Mouse (Mus musculus) midbrain, embryonic 15.5 days (tissue): ENCODE measurements around the gene Ptprm. TPM values are rescaled to one million over a fixed set of nuclear protein-coding genes. Genes with fewer than 3 reads are reported as not detected.

Experiments
- ATAC-seq: fragments of 200-750 bp; cut with Nextera tagmentation; replicated peaks from 2 replicates; pipeline ENCODE4 v1.8.0; 2017; ENCODE audit warnings: moderate TSS enrichment
- H3K27ac ChIP-seq: fragments of 300-500 bp; sonication (generic); 2 replicates; pipeline ENCODE4 v1.5.1; 2015; ENCODE audit warnings: mild to moderate bottlenecking, inconsistent platforms
- H3K27me3 ChIP-seq: fragments of 300-500 bp; sonication (generic); replicated peaks from 2 replicates; pipeline ENCODE4 v1.6.1; 2015; ENCODE audit warnings: inconsistent platforms
- H3K36me3 ChIP-seq: fragments of 300-500 bp; sonication (generic); replicated peaks from 2 replicates; pipeline ENCODE4 v1.6.1; 2015; ENCODE audit warnings: inconsistent platforms
- H3K4me1 ChIP-seq: fragments of 300-500 bp; sonication (generic); 2 replicates; pipeline ENCODE4 v1.6.1; 2015; ENCODE audit warnings: inconsistent platforms
- H3K4me2 ChIP-seq: fragments of 300-500 bp; sonication (generic); 2 replicates; pipeline ENCODE4 v1.6.1; 2015; ENCODE audit warnings: inconsistent platforms, mild to moderate bottlenecking, moderate library complexity
- H3K4me3 ChIP-seq: fragments of 300-500 bp; sonication (generic); 2 replicates; pipeline ENCODE4 v1.5.1; 2015; ENCODE audit warnings: mild to moderate bottlenecking, inconsistent platforms
- H3K9ac ChIP-seq: fragments of 300-500 bp; sonication (generic); 2 replicates; pipeline ENCODE4 v1.6.1; 2015; ENCODE audit warnings: mild to moderate bottlenecking, inconsistent platforms
- H3K9me3 ChIP-seq: fragments of 300-500 bp; sonication (generic); 2 replicates; pipeline ENCODE4 v1.6.1; 2016; ENCODE audit warnings: inconsistent platforms
- WGBS: fragments of 180-500 bp; shearing (Covaris S2); methylation state at CpG from one replicate; pipeline ENCODE4 v1.1.7; 2015; ENCODE audit warnings: mixed read lengths; 5-methylcytosine and 5-hydroxymethylcytosine counted together
- polyA plus RNA-seq: library from polyadenylated mRNA; unstranded; fragments of >200 nt; fragmentation: Nextera tagmentation; extraction: Ambion mirVana; gene quantifications from 2 replicates; pipeline ENCODE4 v1.2.1, GENCODE M21; 2015

The Ptprm gene
- polyA plus RNA-seq, 1 experiment from 2014 or later: 21.8 TPM

- Histone ChIP-seq H3K27ac (0 out of 2 replicates have a peak overlapping the region, but pooled peaks have one; percentile 6), H3K9me3 (no peaks in the 10 kb centered on the region), H3K9ac (no peak overlapping the region), H3K4me2 (no peak overlapping the region), H3K4me3 (no peak overlapping the region), H3K4me1 (peaks cover 15% of the 10 kb centered on the region), H3K36me3 (no peaks in the 10 kb centered on the region), H3K27me3 (no peaks in the 10 kb centered on the region)
- ATAC-seq: 0 out of 2 replicates have a peak, but pooled peaks have one; percentile 40
- WGBS: 68% methylated on average over 6 of the region's 6 CpGs
Observed at GRCm38 (mm10) chr17:67073139-67073538, 281.1 kb downstream of the Ptprm start.

- no peak overlapping the region for H3K9ac ChIP-seq
- peak; percentile 89 for ATAC-seq
- WGBS: 55% methylated on average over 7 of the region's 7 CpGs
- H3K27ac ChIP-seq: no peak overlapping the region
- H3K27me3 ChIP-seq: no peaks in the 10 kb centered on the region
- H3K4me1 ChIP-seq: peaks cover 15% of the 10 kb centered on the region
- H3K36me3 ChIP-seq: no peaks in the 10 kb centered on the region
- H3K9me3 ChIP-seq: no peaks in the 10 kb centered on the region
- H3K4me3 ChIP-seq: no peak overlapping the region
- no peak overlapping the region for H3K4me2 ChIP-seq
Observed at GRCm38 (mm10) chr17:67071231-67072009, 282.8 kb downstream of the Ptprm start.

- H3K36me3 ChIP-seq: no peaks in the 10 kb centered on the region
- no peaks in the 10 kb centered on the region for H3K9me3 ChIP-seq
- H3K9ac ChIP-seq: no peak overlapping the region
- ATAC-seq: 0 out of 2 replicates have a peak, but pooled peaks have one; percentile 24
- H3K27me3 ChIP-seq: no peaks in the 10 kb centered on the region
- H3K4me3 ChIP-seq: no peak overlapping the region
- H3K4me1 ChIP-seq: no peaks in the 10 kb centered on the region
- no peak overlapping the region for H3K27ac ChIP-seq
- H3K4me2 ChIP-seq: no peak overlapping the region
- 70% methylated on average over 5 of the region's 5 CpGs for WGBS
Observed at GRCm38 (mm10) chr17:67063611-67064010, 290.6 kb downstream of the Ptprm start.

- peaks cover 4% of the 10 kb centered on the region; the same call in 1 of the 2 replicates for H3K4me1 ChIP-seq
- WGBS: 94% methylated on average over 6 of the region's 6 CpGs
Observed at GRCm38 (mm10) chr17:67055681-67056080, 298.6 kb downstream of the Ptprm start.

GRCm38 (mm10) chr17:67054202-67054601 is 300.1 kb downstream of the Ptprm start:
- no peaks in the 10 kb centered on the region for H3K36me3 ChIP-seq
- 0 out of 2 replicates have a peak, but pooled peaks cover 2% of the 10 kb centered on the region for H3K27me3 ChIP-seq
- H3K27ac ChIP-seq: no peak overlapping the region
- no peak overlapping the region for H3K4me2 ChIP-seq
- peaks cover 4% of the 10 kb centered on the region; the same call in 1 of the 2 replicates for H3K4me1 ChIP-seq
- ATAC-seq: no peak
- no peaks in the 10 kb centered on the region for H3K9me3 ChIP-seq
- 67% methylated on average over 10 of the region's 10 CpGs for WGBS
- no peak overlapping the region for H3K9ac ChIP-seq
- H3K4me3 ChIP-seq: no peak overlapping the region

More at GRCm38 (mm10) chr17:67055681-67056080, 298.6 kb downstream of the Ptprm start:
- no peaks in the 10 kb centered on the region for H3K9me3 ChIP-seq
- ATAC-seq: no peak
- no peak overlapping the region for H3K4me3 ChIP-seq
- 0 out of 2 replicates have a peak, but pooled peaks cover 2% of the 10 kb centered on the region for H3K27me3 ChIP-seq
- H3K4me2 ChIP-seq: no peak overlapping the region
- H3K9ac ChIP-seq: no peak overlapping the region
- H3K27ac ChIP-seq: no peak overlapping the region
- no peaks in the 10 kb centered on the region for H3K36me3 ChIP-seq

GRCm38 (mm10) chr17:67052624-67053314 is 301.5 kb downstream of the Ptprm start:
- no peaks in the 10 kb centered on the region for H3K36me3 ChIP-seq
- H3K27me3 ChIP-seq: 0 out of 2 replicates have a peak, but pooled peaks cover 2% of the 10 kb centered on the region
- no peaks in the 10 kb centered on the region for H3K9me3 ChIP-seq
- no peak overlapping the region for H3K4me2 ChIP-seq
- H3K9ac ChIP-seq: no peak overlapping the region
- H3K27ac ChIP-seq: no peak overlapping the region
- 48% methylated on average over 11 of the region's 11 CpGs for WGBS
- no peak overlapping the region for H3K4me3 ChIP-seq
- no peak for ATAC-seq
- H3K4me1 ChIP-seq: peaks cover 4% of the 10 kb centered on the region

GRCm38 (mm10) chr17:67047697-67048096 is 306.6 kb downstream of the Ptprm start:
- peak overlapping the region; percentile 20; the same call in 1 of the 2 replicates for H3K9ac ChIP-seq
- peak overlapping the region; percentile 53 for H3K27ac ChIP-seq
- peaks cover 5% of the 10 kb centered on the region; the same call in 1 of the 2 replicates for H3K4me1 ChIP-seq
- peak overlapping the region; percentile 20 for H3K4me3 ChIP-seq
- peak; percentile 70 for ATAC-seq
- H3K9me3 ChIP-seq: no peaks in the 10 kb centered on the region
- H3K27me3 ChIP-seq: no peaks in the 10 kb centered on the region
- 34% methylated on average over 4 of the region's 4 CpGs for WGBS
- H3K4me2 ChIP-seq: peak overlapping the region; percentile 34
- H3K36me3 ChIP-seq: no peaks in the 10 kb centered on the region

GRCm38 (mm10) chr17:67038558-67038957 is 315.7 kb downstream of the Ptprm start:
- H3K27ac ChIP-seq: no peak overlapping the region
- no peaks in the 10 kb centered on the region for H3K36me3 ChIP-seq
- no peak overlapping the region for H3K4me3 ChIP-seq
- no peaks in the 10 kb centered on the region for H3K4me1 ChIP-seq
- H3K27me3 ChIP-seq: no peaks in the 10 kb centered on the region
- no peak overlapping the region for H3K9ac ChIP-seq
- 83% methylated on average over 6 of the region's 6 CpGs for WGBS
- no peak for ATAC-seq
- H3K4me2 ChIP-seq: no peak overlapping the region
- H3K9me3 ChIP-seq: no peaks in the 10 kb centered on the region

GRCm38 (mm10) chr17:67033547-67033946 is 320.7 kb downstream of the Ptprm start:
- no peaks in the 10 kb centered on the region for H3K9me3 ChIP-seq
- no peak overlapping the region for H3K4me3 ChIP-seq
- 85% methylated on average over 3 of the region's 3 CpGs for WGBS

GRCm38 (mm10) chr17:67032021-67032420 is 322.2 kb downstream of the Ptprm start:
- H3K36me3 ChIP-seq: no peaks in the 10 kb centered on the region
- H3K9me3 ChIP-seq: no peaks in the 10 kb centered on the region
- no peak overlapping the region for H3K4me2 ChIP-seq
- no peak for ATAC-seq
- 93% methylated on average over 6 of the region's 6 CpGs for WGBS
- H3K4me3 ChIP-seq: no peak overlapping the region
- no peaks in the 10 kb centered on the region for H3K27me3 ChIP-seq
- H3K27ac ChIP-seq: no peak overlapping the region
- H3K9ac ChIP-seq: no peak overlapping the region
- H3K4me1 ChIP-seq: no peaks in the 10 kb centered on the region

More at GRCm38 (mm10) chr17:67033547-67033946, 320.7 kb downstream of the Ptprm start:
- Histone ChIP-seq H3K27ac (no peak overlapping the region), H3K27me3 (no peaks in the 10 kb centered on the region), H3K36me3 (no peaks in the 10 kb centered on the region), H3K9ac (no peak overlapping the region), H3K4me1 (no peaks in the 10 kb centered on the region), H3K4me2 (no peak overlapping the region)
- ATAC-seq: no peak

GRCm38 (mm10) chr17:67031341-67031740 is 322.9 kb downstream of the Ptprm start:
- Histone ChIP-seq H3K27ac (no peak overlapping the region), H3K4me2 (no peak overlapping the region), H3K9me3 (no peaks in the 10 kb centered on the region), H3K27me3 (no peaks in the 10 kb centered on the region), H3K36me3 (no peaks in the 10 kb centered on the region), H3K4me3 (no peak overlapping the region), H3K4me1 (no peaks in the 10 kb centered on the region), H3K9ac (no peak overlapping the region)
- WGBS: 56% methylated on average over 4 of the region's 4 CpGs
- no peak for ATAC-seq

- no peaks in the 10 kb centered on the region for H3K27me3 ChIP-seq
- no peaks in the 10 kb centered on the region for H3K4me1 ChIP-seq
- no peaks in the 10 kb centered on the region for H3K36me3 ChIP-seq
- H3K27ac ChIP-seq: no peak overlapping the region
- no peak for ATAC-seq
- 91% methylated on average over 9 of the region's 9 CpGs for WGBS
- no peak overlapping the region for H3K4me2 ChIP-seq
- H3K9me3 ChIP-seq: no peaks in the 10 kb centered on the region
- H3K4me3 ChIP-seq: no peak overlapping the region
- no peak overlapping the region for H3K9ac ChIP-seq
Observed at GRCm38 (mm10) chr17:67027274-67027673, 327.0 kb downstream of the Ptprm start.
